Mouse (Mus musculus) lung, postnatal 0 days (tissue): ENCODE measurements around the gene Frmpd4.

Source experiments
- CTCF ChIP-seq: IDR thresholded peaks from 2 replicates; pipeline ENCODE4 v1.5.1; 2016; ENCODE audit warnings: antibody characterized with exemption, mild to moderate bottlenecking
- EP300 ChIP-seq: IDR thresholded peaks from 2 replicates; pipeline ENCODE4 v1.6.1; 2016; ENCODE audit warnings: antibody characterized with exemption, mild to moderate bottlenecking, control low read depth

GRCm38 (mm10) chrX:167523151-167523550, 1053.9 kb downstream of the Frmpd4 start:
- TF ChIP-seq EP300 (no peak), CTCF (no peak)
